ENCODE assay signal across 8 mouse cellular contexts in genomic region chr19:31763951-31764800, GRCm38 (mm10). TPM values are rescaled to one million over a fixed set of nuclear protein-coding genes. Genes with fewer than 3 reads are reported as not detected.
DNase-seq lines count a peak whose midpoint lies in the region; ATAC-seq lines count a peak whose summit lies in the region.

No protein-coding gene starts in this region.

- peak overlapping the region; percentile 58 for H3K4me3 ChIP-seq in forebrain, embryonic 16.5 days (replicated peaks; ENCODE audit: low read length)
- peak overlapping the region; percentile 56 for H3K4me3 ChIP-seq in limb, embryonic 12.5 days (replicated peaks)

- peak overlapping the region; percentile 42 for H3K9ac ChIP-seq in forebrain, embryonic 16.5 days (replicated peaks; ENCODE audit: low read depth, low read length)
- peak overlapping the region; percentile 55; the same call in 1 of the 2 replicates for H3K9ac ChIP-seq in limb, embryonic 12.5 days (replicated peaks)

- peak; percentile 20 to 26 for DNase-seq in cerebellum, postnatal 14 days
- DNase-seq in cerebellum, adult 9-11 months, result no peak
- peak; percentile 67 for DNase-seq in adrenal gland, adult 2 months
- DNase-seq in mesoderm, embryonic 11.5 days (ENCODE audit: low read depth, low spot score), result peak; percentile 41
- peak; percentile 29 for DNase-seq in urinary bladder, adult 2 months (ENCODE audit: low spot score)

- H3K4me2 ChIP-seq in forebrain, embryonic 16.5 days (ENCODE audit: low read length), result peak overlapping the region; percentile 100
- H3K4me2 ChIP-seq in limb, embryonic 12.5 days, result peak overlapping the region; percentile 94

- WGBS in forebrain, embryonic 16.5 days, result 1% methylated on average over 56 of the region's 56 CpGs
- 1% methylated on average over 55 of the region's 56 CpGs for WGBS in limb, embryonic 12.5 days

- H3K27ac ChIP-seq in forebrain, embryonic 16.5 days (ENCODE audit: low read length), result no peak overlapping the region
- peak overlapping the region; percentile 23; the same call in 1 of the 2 replicates for H3K27ac ChIP-seq in limb, embryonic 12.5 days

- no peaks in the 10 kb centered on the region for H3K36me3 ChIP-seq in forebrain, embryonic 16.5 days (ENCODE audit: control insufficient read depth, insufficient read depth)
- no peaks in the 10 kb centered on the region for H3K36me3 ChIP-seq in limb, embryonic 12.5 days

- peak; percentile 51 for ATAC-seq in forebrain, embryonic 16.5 days
- ATAC-seq in hematopoietic stem cell, adult 5-6 weeks (replicated peaks in 1 of 2; ENCODE audit: insufficient read depth in 1 of 2, low FRiP score in 2 of 2, low TSS enrichment in 1 of 2, low read depth in 1 of 2, poor library complexity in 2 of 2, severe bottlenecking in 2 of 2), result peak; percentile 27 to 49; a peak in 3 of 4 replicates
- ATAC-seq in limb, embryonic 12.5 days (ENCODE audit: insufficient number of reproducible peaks, insufficient read depth, low FRiP score, low TSS enrichment, low read depth), result peak; percentile 58

- no peaks in the 10 kb centered on the region for H3K9me3 ChIP-seq in forebrain, embryonic 16.5 days (ENCODE audit: control insufficient read depth, low read length)
- no peaks in the 10 kb centered on the region for H3K9me3 ChIP-seq in limb, embryonic 12.5 days

- peaks cover 29% of the 10 kb centered on the region for H3K4me1 ChIP-seq in forebrain, embryonic 16.5 days (replicated peaks; ENCODE audit: control insufficient read depth, insufficient read depth, low read length)
- H3K4me1 ChIP-seq in limb, embryonic 12.5 days (replicated peaks), result peaks cover 22% of the 10 kb centered on the region

- peaks cover 27% of the 10 kb centered on the region for H3K27me3 ChIP-seq in forebrain, embryonic 16.5 days (replicated peaks; ENCODE audit: control insufficient read depth, insufficient read depth, low read length)
- peaks cover 45% of the 10 kb centered on the region for H3K27me3 ChIP-seq in limb, embryonic 12.5 days

RNA-seq across cellular contexts. Expression of gene Prkg1, which starts 0.7 kb away (rescaled TPM):
- total RNA-seq in adrenal gland, adult 2 months (2021), result 1 to 10 TPM; 7.0 to 7.2 TPM
- polyA plus RNA-seq in adrenal gland, adult 2 months (2012; rRNA removed), result 0.95 and 1.0 TPM in 2 replicates
- polyA plus RNA-seq in forebrain, embryonic 16.5 days (2015; fragmentation: Nextera tagmentation; extraction: Ambion mirVana), result 1.9 and 3.2 TPM in 2 replicates
- 21.6 and 24.1 TPM in 2 replicates for total RNA-seq in hematopoietic stem cell, adult 5-6 weeks (2017)
- 5.0 and 5.7 TPM in 2 replicates for polyA plus RNA-seq in limb, embryonic 12.5 days (2016; fragmentation: Nextera tagmentation; extraction: Ambion mirVana)
- 4.1 and 6.2 TPM in 2 replicates for polyA plus RNA-seq in urinary bladder, adult 2 months (2012; rRNA removed)
